Mouse (Mus musculus): Measurements from ENCODE around the gene Pml. TPM values are rescaled to one million over a fixed set of nuclear protein-coding genes. Genes with fewer than 3 reads are reported as not detected.

The Pml gene
- 3.4 and 4.8 TPM in 2 replicates for total RNA-seq (2014; rRNA removed)
- 2.6 and 3.7 TPM in 2 replicates for polyA plus RNA-seq (2015; fragmentation: Nextera tagmentation; extraction: Ambion mirVana)

GRCm38 (mm10) chr9:58249592-58250192 is at the start of gene Pml:
TSS of gene Pml (minus strand) at chr9:58249786.
- H3K4me1 ChIP-seq (ENCODE audit: insufficient read depth): 0 out of 2 replicates have a peak, but pooled peaks cover 8% of the 10 kb centered on the region

DNA sequence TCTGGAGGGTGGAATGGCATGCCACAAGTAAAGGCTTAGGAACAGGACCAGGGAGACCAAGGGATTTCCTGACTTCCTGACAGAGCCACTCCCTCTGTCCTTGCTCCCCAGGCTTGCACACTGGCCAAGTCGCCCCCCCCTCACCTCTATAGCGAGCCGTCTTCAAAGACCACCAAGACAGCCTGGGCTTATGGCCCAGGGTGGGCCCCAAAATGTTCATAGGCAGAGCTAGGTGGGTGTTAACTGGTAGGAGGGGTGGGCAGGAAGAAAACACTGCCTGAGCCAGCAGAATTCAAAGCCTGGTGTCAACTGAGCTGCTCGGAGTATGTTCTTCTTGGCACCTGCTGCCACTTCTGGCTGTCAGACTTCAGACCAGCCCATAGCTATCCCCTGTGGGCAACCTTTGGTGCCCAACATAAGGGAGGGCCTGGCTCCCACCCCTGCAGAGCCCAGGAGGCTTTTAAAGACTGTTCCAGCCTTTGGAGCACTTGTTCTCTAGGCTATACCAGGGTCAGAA is 48.4 kb upstream of the Pml start:
- ATAC-seq (no peak), DNase-seq (no peak)
- H3K9me3 ChIP-seq (ENCODE audit: low read length): no peaks in the 10 kb centered on the region
- H3K27ac ChIP-seq (ENCODE audit: low read depth, low read length): no peak overlapping the region
- no peaks in the 10 kb centered on the region for H3K4me1 ChIP-seq (ENCODE audit: insufficient read depth)
- 48% methylated on average over 4 of the region's 4 CpGs for WGBS
- no peak for TF ChIP-seq CTCF (IDR thresholded peaks at IDR 0.05; ENCODE audit: low read depth)
- H3K4me2 ChIP-seq (ENCODE audit: low read depth): no peak overlapping the region
- no peaks in the 10 kb centered on the region for H3K27me3 ChIP-seq (ENCODE audit: insufficient read depth, low read length)
- H3K36me3 ChIP-seq (ENCODE audit: insufficient read depth): no peaks in the 10 kb centered on the region
- no peak overlapping the region for H3K4me3 ChIP-seq (ENCODE audit: low read depth, low read length)
- H3K9ac ChIP-seq: no peak overlapping the region

More at GRCm38 (mm10) chr9:58249592-58250192, at the start of gene Pml:
- no peaks in the 10 kb centered on the region for H3K27me3 ChIP-seq (ENCODE audit: insufficient read depth, low read length)
- peak; percentile 59 for TF ChIP-seq CTCF (IDR thresholded peaks at IDR 0.05; ENCODE audit: low read depth)
- 0 out of 2 replicates have a peak, but pooled peaks have one; percentile 30 for ATAC-seq
- WGBS: 2% methylated on average over 16 of the region's 16 CpGs
- no peaks in the 10 kb centered on the region for H3K36me3 ChIP-seq (ENCODE audit: insufficient read depth)
- peak within 1 kb of the TSS; percentile 51 for H3K9ac ChIP-seq
- DNase-seq: peak; percentile 64
- no peaks in the 10 kb centered on the region for H3K9me3 ChIP-seq (ENCODE audit: low read length)
- H3K4me2 ChIP-seq (ENCODE audit: low read depth): peak within 1 kb of the TSS; percentile 62
- H3K27ac ChIP-seq (ENCODE audit: low read depth, low read length): peak within 1 kb of the TSS; percentile 64
- H3K4me3 ChIP-seq (ENCODE audit: low read depth, low read length): peak within 1 kb of the TSS; percentile 37

DNA sequence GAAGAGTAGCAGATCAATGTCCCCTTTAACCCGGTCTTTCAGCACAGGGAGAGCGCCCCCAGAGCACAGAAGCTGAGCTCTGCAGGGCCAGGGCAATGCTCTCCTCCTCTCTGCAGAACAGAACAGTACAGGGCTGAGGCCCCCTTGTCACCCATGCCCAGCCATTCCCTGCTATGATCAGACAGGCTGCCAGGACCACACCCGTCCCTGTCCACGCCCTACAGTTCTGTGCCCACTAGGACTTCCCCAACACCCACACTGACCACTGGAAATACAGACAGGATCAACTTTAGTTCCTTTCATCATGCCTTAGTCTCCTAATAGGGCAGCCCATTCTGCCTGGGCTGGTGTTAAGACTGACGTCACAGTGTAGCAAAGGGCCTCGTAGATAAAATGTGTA is 47.5 kb upstream of the Pml start:
- Histone ChIP-seq H3K27ac (ENCODE audit: low read depth, low read length) (no peak overlapping the region), H3K9ac (no peak overlapping the region), H3K27me3 (ENCODE audit: insufficient read depth, low read length) (no peaks in the 10 kb centered on the region), H3K4me1 (ENCODE audit: insufficient read depth) (no peaks in the 10 kb centered on the region), H3K36me3 (ENCODE audit: insufficient read depth) (no peaks in the 10 kb centered on the region), H3K4me3 (ENCODE audit: low read depth, low read length) (no peak overlapping the region), H3K4me2 (ENCODE audit: low read depth) (no peak overlapping the region), H3K9me3 (ENCODE audit: low read length) (no peaks in the 10 kb centered on the region)
- WGBS: 90% methylated on average over 6 of the region's 6 CpGs
- ATAC-seq: no peak
- no peak for TF ChIP-seq CTCF (IDR thresholded peaks at IDR 0.05; ENCODE audit: low read depth)
- no peak for DNase-seq

DNA sequence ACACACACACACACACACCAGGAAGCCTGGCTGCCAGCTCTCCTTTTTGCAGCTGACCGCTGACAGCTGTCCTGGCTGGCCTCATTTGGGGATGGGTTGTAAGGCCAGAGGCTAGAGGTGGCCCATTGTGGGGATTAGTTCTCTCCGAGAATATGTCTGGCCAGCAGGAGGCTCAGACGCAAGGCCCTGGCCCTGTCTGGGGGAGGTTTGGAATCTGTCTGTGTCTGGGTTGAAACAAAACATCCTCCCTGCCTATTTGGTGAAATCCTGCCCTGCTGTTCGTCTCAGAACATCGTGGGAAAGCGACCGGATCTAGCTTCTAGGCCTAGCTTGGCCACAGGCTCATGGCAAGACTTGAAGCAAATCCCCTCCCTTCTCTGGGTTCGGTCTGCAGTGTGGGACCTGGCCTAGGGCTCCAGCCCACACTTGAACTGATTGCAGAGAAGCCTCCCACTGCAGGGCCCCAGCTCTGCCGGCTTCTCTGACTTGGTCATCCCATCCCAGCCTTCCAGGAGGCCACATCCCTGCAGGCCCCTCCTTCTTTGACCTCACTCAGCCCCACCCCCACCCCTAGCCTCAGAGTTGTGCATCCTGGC is 46.3 kb upstream of the Pml start:
- H3K9me3 ChIP-seq (ENCODE audit: low read length): no peaks in the 10 kb centered on the region
- no peak overlapping the region for H3K27ac ChIP-seq (ENCODE audit: low read depth, low read length)
- no peak overlapping the region for H3K4me3 ChIP-seq (ENCODE audit: low read depth, low read length)
- no peaks in the 10 kb centered on the region for H3K36me3 ChIP-seq (ENCODE audit: insufficient read depth)
- ATAC-seq: peak; percentile 47; the same call in 1 of the 2 replicates
- no peak overlapping the region for H3K4me2 ChIP-seq (ENCODE audit: low read depth)
- 13% methylated on average over 9 of the region's 9 CpGs for WGBS
- H3K27me3 ChIP-seq (ENCODE audit: insufficient read depth, low read length): no peaks in the 10 kb centered on the region
- no peaks in the 10 kb centered on the region for H3K4me1 ChIP-seq (ENCODE audit: insufficient read depth)
- no peak overlapping the region for H3K9ac ChIP-seq
- no peak for DNase-seq
- no peak for TF ChIP-seq CTCF (IDR thresholded peaks at IDR 0.05; ENCODE audit: low read depth)

- H3K36me3 ChIP-seq (ENCODE audit: insufficient read depth): no peaks in the 10 kb centered on the region
- TF ChIP-seq CTCF (IDR thresholded peaks at IDR 0.05; ENCODE audit: low read depth): no peak
- no peak overlapping the region for H3K4me2 ChIP-seq (ENCODE audit: low read depth)
- H3K4me3 ChIP-seq (ENCODE audit: low read depth, low read length): no peak overlapping the region
- no peak overlapping the region for H3K27ac ChIP-seq (ENCODE audit: low read depth, low read length)
- no peak overlapping the region for H3K9ac ChIP-seq
- H3K4me1 ChIP-seq (ENCODE audit: insufficient read depth): no peaks in the 10 kb centered on the region
- 82% methylated on average over 3 of the region's 3 CpGs for WGBS
- H3K9me3 ChIP-seq (ENCODE audit: low read length): no peaks in the 10 kb centered on the region
- no peaks in the 10 kb centered on the region for H3K27me3 ChIP-seq (ENCODE audit: insufficient read depth, low read length)
- DNase-seq: no peak
- no peak for ATAC-seq
Observed at GRCm38 (mm10) chr9:58295345-58295744, 45.8 kb upstream of the Pml start.

- no peaks in the 10 kb centered on the region for H3K9me3 ChIP-seq (ENCODE audit: low read length)
- 59% methylated on average over 7 of the region's 7 CpGs for WGBS
- H3K27ac ChIP-seq (ENCODE audit: low read depth, low read length): no peak overlapping the region
- no peak overlapping the region for H3K4me3 ChIP-seq (ENCODE audit: low read depth, low read length)
- no peak overlapping the region for H3K9ac ChIP-seq
- DNase-seq (no peak), ATAC-seq (no peak)
- no peaks in the 10 kb centered on the region for H3K27me3 ChIP-seq (ENCODE audit: insufficient read depth, low read length)
- TF ChIP-seq CTCF (IDR thresholded peaks at IDR 0.05; ENCODE audit: low read depth): no peak
- no peaks in the 10 kb centered on the region for H3K4me1 ChIP-seq (ENCODE audit: insufficient read depth)
- no peaks in the 10 kb centered on the region for H3K36me3 ChIP-seq (ENCODE audit: insufficient read depth)
- no peak overlapping the region for H3K4me2 ChIP-seq (ENCODE audit: low read depth)
Observed at GRCm38 (mm10) chr9:58294527-58294926, 44.9 kb upstream of the Pml start.

DNA sequence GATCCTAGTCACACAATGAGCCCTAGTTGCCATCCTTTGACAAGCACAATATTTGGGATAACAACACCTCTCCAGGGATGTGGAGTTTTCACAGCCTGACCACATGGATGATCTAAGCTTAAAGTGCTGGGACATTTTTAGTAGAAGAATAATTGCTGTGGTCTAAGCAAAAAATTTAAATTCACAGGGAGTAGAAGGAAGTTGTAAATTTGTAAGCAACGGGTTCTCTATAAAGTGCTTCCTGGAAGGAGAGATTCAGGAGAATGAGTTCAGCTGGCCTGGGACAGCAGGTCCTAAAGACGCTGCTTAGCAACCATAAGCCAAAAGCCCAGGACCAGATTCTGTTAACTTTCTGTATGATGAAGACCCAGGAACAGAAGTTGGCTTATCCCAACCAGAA is 40.3 kb upstream of the Pml start:
- Histone ChIP-seq H3K9ac (no peak overlapping the region), H3K27me3 (ENCODE audit: insufficient read depth, low read length) (no peaks in the 10 kb centered on the region), H3K4me1 (ENCODE audit: insufficient read depth) (no peaks in the 10 kb centered on the region), H3K4me3 (ENCODE audit: low read depth, low read length) (no peak overlapping the region), H3K27ac (ENCODE audit: low read depth, low read length) (no peak overlapping the region), H3K36me3 (ENCODE audit: insufficient read depth) (no peaks in the 10 kb centered on the region), H3K9me3 (ENCODE audit: low read length) (no peaks in the 10 kb centered on the region), H3K4me2 (ENCODE audit: low read depth) (no peak overlapping the region)
- DNase-seq: no peak
- WGBS: 83% methylated on average over 2 of the region's 2 CpGs
- no peak for ATAC-seq
- TF ChIP-seq CTCF (IDR thresholded peaks at IDR 0.05; ENCODE audit: low read depth): no peak

Data from forebrain, postnatal 0 days (tissue).